Mouse (Mus musculus) hindbrain, postnatal 0 days (tissue): ENCODE measurements around the gene Gtpbp2. TPM values are rescaled to one million over a fixed set of nuclear protein-coding genes. Genes with fewer than 3 reads are reported as not detected.

Experiments used
- ATAC-seq: fragments of 200-750 bp; cut with Nextera tagmentation; 2 replicates; pipeline ENCODE4 v1.8.0; 2017; ENCODE audit warnings: mild to moderate bottlenecking, moderate TSS enrichment, moderate library complexity
- DNase-seq: peaks from one replicate; pipeline ENCODE4 v3.0.0-alpha.2; 2015; ENCODE audit warnings: low spot score
- H3K27ac ChIP-seq: fragments of 300-500 bp; sonication (generic); 2 replicates; pipeline ENCODE4 v1.5.1; 2014; ENCODE audit warnings: mild to moderate bottlenecking
- H3K27me3 ChIP-seq: fragments of 300-500 bp; sonication (generic); 2 replicates; pipeline ENCODE4 v1.6.1; 2014; ENCODE audit warnings: low read length, mixed read lengths; ENCODE audit not compliant: insufficient read depth
- H3K36me3 ChIP-seq: fragments of 300-500 bp; sonication (generic); 2 replicates; pipeline ENCODE4 v1.6.1; 2014; ENCODE audit warnings: low read length, mixed read lengths; ENCODE audit not compliant: insufficient read depth
- H3K4me1 ChIP-seq: fragments of 300-500 bp; sonication (generic); 2 replicates; pipeline ENCODE4 v1.6.1; 2014; ENCODE audit warnings: antibody characterized with exemption, low read length, mixed read lengths; ENCODE audit not compliant: insufficient read depth
- H3K4me2 ChIP-seq: fragments of 300-500 bp; sonication (generic); 2 replicates; pipeline ENCODE4 v1.6.1; 2014; ENCODE audit warnings: low read depth, mild to moderate bottlenecking, low read length, moderate library complexity, mixed read lengths
- H3K4me3 ChIP-seq: fragments of 300-500 bp; sonication (generic); 2 replicates; pipeline ENCODE4 v1.5.1; 2014; ENCODE audit warnings: low read length
- H3K9ac ChIP-seq: fragments of 300-500 bp; sonication (generic); replicated peaks from 2 replicates; pipeline ENCODE4 v1.6.1; 2014; ENCODE audit warnings: mild to moderate bottlenecking, low read length, moderate library complexity, mixed read lengths
- H3K9me3 ChIP-seq: fragments of 300-500 bp; sonication (generic); 2 replicates; pipeline ENCODE4 v1.6.1; 2016; ENCODE audit warnings: low read length, mixed read lengths
- CTCF ChIP-seq: IDR thresholded peaks from 2 replicates; pipeline ENCODE4 v1.5.1; 2016; ENCODE audit warnings: antibody characterized with exemption, control low read depth, low read depth
- WGBS: fragments of 180-500 bp; shearing (Covaris S2); extraction: QIAGEN DNeasy Blood & Tissue Kit; methylation state at CpG from one replicate; pipeline ENCODE4 v1.1.7; 2014; 5-methylcytosine and 5-hydroxymethylcytosine counted together
- polyA plus RNA-seq: library from polyadenylated mRNA; unstranded; fragments of >200 nt; fragmentation: Nextera tagmentation; extraction: Ambion mirVana; gene quantifications from 2 replicates; pipeline ENCODE4 v1.2.1, GENCODE M21; 2015
- total RNA-seq: library from RNA; depleted of rRNA; stranded (reverse); fragments of >200 nt; gene quantifications from 2 replicates; pipeline ENCODE4 v1.2.3, GENCODE M21; 2014

The Gtpbp2 gene
- total and polyA plus RNA-seq, 2 experiments from 2014 or later: 25.8 to 94.8 TPM

DNA sequence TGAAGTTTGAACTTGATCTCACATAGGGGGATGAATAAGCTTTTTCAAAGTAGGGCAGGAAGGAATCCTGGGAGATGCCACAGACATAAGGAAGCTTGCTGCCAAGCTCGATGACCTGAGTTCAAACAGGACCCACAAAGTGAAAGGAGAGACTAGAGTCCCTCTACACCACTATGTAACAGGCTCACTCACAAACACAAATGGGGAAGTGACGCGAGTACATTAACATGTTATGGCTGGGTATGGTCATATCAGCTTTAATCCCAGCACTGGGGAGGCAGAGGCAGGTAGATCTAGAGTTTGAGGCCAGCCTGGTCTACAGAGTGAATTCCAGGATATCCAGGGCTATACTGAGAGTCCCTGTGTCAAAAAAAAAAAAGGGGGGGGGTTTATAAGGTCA lies 6.5 kb upstream of the Gtpbp2 start:
- no peak for ATAC-seq

GRCm38 (mm10) chr17:46156680-46157079 lies 4.2 kb upstream of the Gtpbp2 start:
- ATAC-seq: no peak
- no peak for TF ChIP-seq CTCF

More for the DNA sequence above, 6.5 kb upstream of the Gtpbp2 start:
- Histone ChIP-seq H3K27me3 (no peaks in the 10 kb centered on the region), H3K4me2 (no peak overlapping the region), H3K27ac (no peak overlapping the region), H3K9ac (no peak overlapping the region), H3K4me1 (peaks cover 6% of the 10 kb centered on the region; the same call in 1 of the 2 replicates), H3K9me3 (no peaks in the 10 kb centered on the region), H3K4me3 (no peak overlapping the region), H3K36me3 (no peaks in the 10 kb centered on the region)
- no peak for TF ChIP-seq CTCF
- DNase-seq: no peak
- 96% methylated on average over 3 of the region's 3 CpGs for WGBS

GRCm38 (mm10) chr17:46157131-46157530 lies 3.7 kb upstream of the Gtpbp2 start:
- no peaks in the 10 kb centered on the region for H3K9me3 ChIP-seq
- 86% methylated on average over 8 of the region's 8 CpGs for WGBS
- peaks cover 6% of the 10 kb centered on the region; the same call in 1 of the 2 replicates for H3K4me1 ChIP-seq
- no peak overlapping the region for H3K27ac ChIP-seq
- no peak for TF ChIP-seq CTCF
- DNase-seq (no peak), ATAC-seq (no peak)
- no peak overlapping the region for H3K9ac ChIP-seq
- no peak overlapping the region for H3K4me2 ChIP-seq
- H3K27me3 ChIP-seq: no peaks in the 10 kb centered on the region
- H3K4me3 ChIP-seq: no peak overlapping the region
- H3K36me3 ChIP-seq: no peaks in the 10 kb centered on the region

More at GRCm38 (mm10) chr17:46156680-46157079, 4.2 kb upstream of the Gtpbp2 start:
- Histone ChIP-seq H3K9ac (no peak overlapping the region), H3K27me3 (no peaks in the 10 kb centered on the region), H3K36me3 (no peaks in the 10 kb centered on the region), H3K9me3 (no peaks in the 10 kb centered on the region), H3K4me2 (no peak overlapping the region), H3K27ac (no peak overlapping the region), H3K4me1 (peaks cover 6% of the 10 kb centered on the region; the same call in 1 of the 2 replicates), H3K4me3 (no peak overlapping the region)
- WGBS: 93% methylated on average over 5 of the region's 5 CpGs
- no peak for DNase-seq

GRCm38 (mm10) chr17:46159236-46159635 lies 1.6 kb upstream of the Gtpbp2 start:
- no peak for TF ChIP-seq CTCF
- Histone ChIP-seq H3K9ac (no peak overlapping the region), H3K4me1 (peaks cover 3% of the 10 kb centered on the region; the same call in 1 of the 2 replicates), H3K4me2 (0 out of 2 replicates have a peak overlapping the region, but pooled peaks have one; percentile 64), H3K27ac (0 out of 2 replicates have a peak overlapping the region, but pooled peaks have one; percentile 46), H3K4me3 (no peak overlapping the region), H3K9me3 (no peaks in the 10 kb centered on the region), H3K36me3 (peaks cover 3% of the 10 kb centered on the region; the same call in 1 of the 2 replicates), H3K27me3 (no peaks in the 10 kb centered on the region)
- ATAC-seq (no peak), DNase-seq (no peak)
- 69% methylated on average over 2 of the region's 2 CpGs for WGBS

- under 1% methylated on average over 16 of the region's 16 CpGs for WGBS
- H3K9ac ChIP-seq: peak overlapping the region; percentile 80
- H3K4me2 ChIP-seq: peak overlapping the region; percentile 64
- ATAC-seq: peak; percentile 37
- peaks cover 12% of the 10 kb centered on the region for H3K36me3 ChIP-seq
- H3K9me3 ChIP-seq: no peaks in the 10 kb centered on the region
- TF ChIP-seq CTCF: peak; percentile 57; the same call in 1 of the 2 replicates
- peak; percentile 89 for DNase-seq
- H3K27me3 ChIP-seq: no peaks in the 10 kb centered on the region
- peaks cover 3% of the 10 kb centered on the region; the same call in 1 of the 2 replicates for H3K4me1 ChIP-seq
- H3K4me3 ChIP-seq: peak overlapping the region; percentile 89
- peak overlapping the region; percentile 70 for H3K27ac ChIP-seq
Observed at GRCm38 (mm10) chr17:46160090-46160662, 656 bp upstream of the Gtpbp2 start.

DNA sequence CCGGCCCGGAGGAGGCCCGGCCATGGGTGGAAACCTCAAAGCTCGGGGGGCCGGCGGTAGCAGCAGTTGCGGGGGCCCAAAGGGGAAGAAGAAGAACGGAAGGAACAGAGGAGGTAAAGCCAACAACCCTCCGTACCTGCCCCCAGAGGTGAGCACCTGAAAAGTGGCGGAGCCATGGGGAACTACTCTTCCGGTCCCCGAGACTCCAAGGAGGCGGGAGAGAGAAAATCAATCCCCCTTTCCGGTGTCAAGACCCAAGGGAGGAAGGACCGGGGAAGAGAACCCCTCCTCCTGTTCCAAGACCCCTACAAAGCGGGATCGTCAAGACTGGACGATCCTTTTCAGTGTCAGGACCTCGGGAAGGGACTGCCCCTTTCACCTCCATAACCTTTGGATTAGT lies 347 bp downstream of the Gtpbp2 start:
- Histone ChIP-seq H3K4me3 (peak overlapping the region; percentile 89), H3K4me2 (peak overlapping the region; percentile 64), H3K36me3 (peaks cover 20% of the 10 kb centered on the region), H3K27me3 (no peaks in the 10 kb centered on the region), H3K9me3 (no peaks in the 10 kb centered on the region), H3K4me1 (peaks cover 3% of the 10 kb centered on the region; the same call in 1 of the 2 replicates), H3K9ac (peak overlapping the region; percentile 80), H3K27ac (peak overlapping the region; percentile 80)
- WGBS: under 1% methylated on average over 19 of the region's 19 CpGs
- ATAC-seq (peak; percentile 52), DNase-seq (peak; percentile 64)
- no peak for TF ChIP-seq CTCF

- Histone ChIP-seq H3K9ac (peak overlapping the region; percentile 80), H3K27me3 (no peaks in the 10 kb centered on the region), H3K27ac (peak overlapping the region; percentile 80), H3K36me3 (peaks cover 25% of the 10 kb centered on the region), H3K9me3 (no peaks in the 10 kb centered on the region), H3K4me3 (peak overlapping the region; percentile 89), H3K4me2 (peak overlapping the region; percentile 64), H3K4me1 (peaks cover 3% of the 10 kb centered on the region; the same call in 1 of the 2 replicates)
- ATAC-seq (no peak), DNase-seq (no peak)
- WGBS: 43% methylated on average over 9 of the region's 9 CpGs
- TF ChIP-seq CTCF: no peak
Observed at GRCm38 (mm10) chr17:46161710-46162109, 878 bp downstream of the Gtpbp2 start.
